Mouse (Mus musculus) Muller cell, postnatal 12 days (primary cell): ENCODE results near the gene Zfp593.
A peak's percentile ranks its signal among the peaks of the same experiment; 100 is the strongest.

Experiments
- DNase-seq: peaks from one replicate; pipeline ENCODE4 v3.0.0-alpha.2; 2015; ENCODE audit errors: inconsistent ontology term

Gene Zfp593

DNA sequence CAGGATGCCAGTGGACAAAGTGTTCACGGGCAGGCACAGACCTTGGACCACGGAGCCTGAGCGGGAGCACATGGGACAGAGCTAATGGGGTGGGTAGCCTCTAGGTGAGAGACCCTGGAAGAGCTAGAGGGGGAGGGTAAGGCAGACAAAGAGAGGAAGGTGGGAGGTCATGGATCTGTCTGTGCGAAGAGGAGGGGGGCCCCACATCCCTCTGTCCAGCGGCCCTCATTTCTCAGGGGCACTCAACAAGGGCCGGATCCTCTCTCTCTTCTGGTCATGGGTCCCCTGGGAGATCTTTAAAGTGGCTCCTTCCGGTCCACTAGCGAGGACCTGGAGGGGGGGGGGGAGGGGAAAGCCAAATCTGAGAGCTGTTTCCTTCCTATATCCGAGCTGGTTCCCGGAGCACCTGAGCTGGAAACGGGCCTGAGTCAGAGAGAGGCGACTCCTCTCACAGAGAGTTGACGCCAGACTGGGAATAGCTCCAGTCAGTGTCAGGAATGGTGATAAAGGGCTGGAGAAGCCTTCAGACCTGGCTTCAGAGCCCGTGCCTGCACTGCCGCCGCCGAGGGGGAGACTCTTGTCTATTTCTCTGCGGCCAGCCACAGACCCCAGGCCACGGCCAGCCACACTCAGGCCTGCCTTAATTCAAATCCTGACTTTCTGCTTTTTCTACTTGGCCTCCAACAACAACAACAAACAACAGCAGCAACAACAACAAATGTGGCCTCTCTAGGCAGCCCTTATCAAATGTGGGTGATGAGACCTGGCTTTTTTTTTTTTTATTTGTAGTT lies 11.2 kb upstream of the Zfp593 start:
- DNase-seq = no peak

DNA sequence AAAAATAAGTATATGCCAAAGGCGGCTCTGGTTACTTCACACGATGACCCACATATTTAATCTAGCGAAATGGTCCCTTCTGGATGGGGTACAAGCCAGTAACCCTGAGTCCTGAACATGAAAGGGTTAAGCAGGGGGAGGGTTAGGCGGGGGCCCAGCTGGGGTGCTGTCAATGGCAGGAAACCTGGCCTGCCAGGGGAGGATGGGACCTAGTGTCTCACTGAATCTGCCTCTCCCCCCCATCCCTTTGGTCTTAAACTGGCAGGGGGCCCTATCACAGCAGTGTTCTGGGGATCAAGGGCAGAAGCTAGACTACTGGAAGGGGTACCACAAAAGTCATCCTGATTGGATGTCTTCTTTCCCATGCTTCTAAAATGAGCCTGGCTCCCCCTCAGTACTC lies 10.5 kb upstream of the Zfp593 start:
- DNase-seq = no peak

DNA sequence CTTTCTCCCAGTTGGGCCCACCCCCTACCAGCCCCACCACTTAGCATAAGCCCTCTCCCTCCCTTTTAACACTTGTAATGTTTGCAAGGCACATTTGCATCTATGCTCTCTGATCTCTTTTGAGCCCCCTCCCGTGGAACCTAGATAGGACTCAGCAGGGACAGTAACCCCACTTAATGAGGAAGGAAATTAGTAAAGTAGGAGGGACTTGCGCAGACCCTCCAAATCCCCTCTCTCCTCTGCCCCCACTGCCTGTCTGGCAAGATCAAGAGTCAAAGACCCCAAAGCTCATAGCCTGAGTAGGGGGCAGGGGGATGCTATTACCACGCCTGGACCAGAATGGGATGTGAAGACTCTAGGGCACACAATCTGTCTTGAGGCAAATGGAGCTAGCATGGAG lies 9.4 kb upstream of the Zfp593 start:
- no peak for DNase-seq

DNA sequence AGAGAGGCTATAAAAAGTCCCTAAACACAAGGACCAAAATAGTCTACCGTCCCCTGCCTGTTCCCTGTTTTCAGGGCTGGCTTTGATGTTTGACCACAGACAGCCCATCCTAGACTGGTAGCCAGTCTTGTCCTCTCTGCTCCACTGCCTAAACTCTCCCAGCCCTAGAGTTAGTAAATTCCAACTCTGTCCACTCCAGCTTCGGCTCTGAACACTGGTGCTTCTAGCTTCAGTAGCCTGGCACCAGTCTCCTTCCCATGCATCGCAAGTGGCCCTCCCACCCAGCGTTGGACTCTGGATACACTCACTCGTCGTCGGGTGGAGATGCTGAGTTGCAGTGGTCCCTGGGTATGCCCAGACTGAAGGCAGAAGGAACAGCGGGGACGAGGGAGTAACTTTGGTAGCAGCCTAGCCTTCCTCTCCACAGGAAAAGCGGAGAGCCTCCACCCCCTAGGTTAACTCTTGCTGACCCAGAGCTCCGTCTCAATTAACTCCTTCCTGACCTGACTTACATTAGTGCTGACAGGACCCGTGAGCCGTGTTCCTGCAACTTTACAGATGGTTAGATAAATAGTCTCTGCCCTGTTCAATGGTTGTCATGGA lies 8.4 kb upstream of the Zfp593 start, which contains the start of gene Grrp1:
Gene Grrp1, minus strand, starts transcription at position 385 of the 603 bp plus-strand sequence.
- DNase-seq = no peak

DNA sequence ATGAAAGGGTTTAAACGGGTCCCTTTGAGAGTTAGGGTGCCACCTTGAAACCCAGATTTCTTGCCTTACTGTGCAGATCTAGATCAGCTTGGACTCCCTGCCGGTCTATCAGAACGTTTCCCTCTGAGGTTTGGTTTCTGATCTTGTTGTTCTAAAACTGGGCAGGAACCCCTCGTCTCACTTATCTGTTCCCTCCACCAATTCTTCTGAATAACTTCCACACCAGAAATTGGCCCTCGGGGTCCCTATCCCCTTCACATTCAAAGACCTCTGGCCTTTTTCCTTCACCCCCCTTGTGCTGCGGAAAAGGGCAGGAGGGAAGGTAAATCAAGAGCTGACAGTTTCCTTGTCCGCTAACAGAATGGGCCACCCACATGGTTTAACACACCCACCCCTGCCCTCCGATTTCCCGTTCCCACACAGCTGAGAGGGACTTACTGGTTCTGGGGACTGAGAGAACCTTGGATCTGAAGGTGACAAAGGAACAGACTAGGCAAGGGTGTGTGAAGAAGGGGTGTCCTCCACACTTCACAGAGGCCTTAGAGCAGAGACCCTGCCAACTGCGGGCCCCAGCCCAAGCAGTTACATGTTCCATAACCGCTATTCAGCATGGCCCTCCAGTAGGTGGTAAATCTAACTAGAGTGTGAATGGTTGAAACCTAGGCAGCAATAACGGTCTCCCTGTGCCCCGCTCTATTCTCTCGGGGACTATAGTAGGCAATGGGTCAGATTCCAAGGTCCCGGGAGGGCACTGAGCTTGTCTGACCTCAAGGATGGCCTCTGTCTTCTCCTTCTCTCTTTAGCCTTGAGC lies 7.7 kb upstream of the Zfp593 start:
- DNase-seq = no peak

DNA sequence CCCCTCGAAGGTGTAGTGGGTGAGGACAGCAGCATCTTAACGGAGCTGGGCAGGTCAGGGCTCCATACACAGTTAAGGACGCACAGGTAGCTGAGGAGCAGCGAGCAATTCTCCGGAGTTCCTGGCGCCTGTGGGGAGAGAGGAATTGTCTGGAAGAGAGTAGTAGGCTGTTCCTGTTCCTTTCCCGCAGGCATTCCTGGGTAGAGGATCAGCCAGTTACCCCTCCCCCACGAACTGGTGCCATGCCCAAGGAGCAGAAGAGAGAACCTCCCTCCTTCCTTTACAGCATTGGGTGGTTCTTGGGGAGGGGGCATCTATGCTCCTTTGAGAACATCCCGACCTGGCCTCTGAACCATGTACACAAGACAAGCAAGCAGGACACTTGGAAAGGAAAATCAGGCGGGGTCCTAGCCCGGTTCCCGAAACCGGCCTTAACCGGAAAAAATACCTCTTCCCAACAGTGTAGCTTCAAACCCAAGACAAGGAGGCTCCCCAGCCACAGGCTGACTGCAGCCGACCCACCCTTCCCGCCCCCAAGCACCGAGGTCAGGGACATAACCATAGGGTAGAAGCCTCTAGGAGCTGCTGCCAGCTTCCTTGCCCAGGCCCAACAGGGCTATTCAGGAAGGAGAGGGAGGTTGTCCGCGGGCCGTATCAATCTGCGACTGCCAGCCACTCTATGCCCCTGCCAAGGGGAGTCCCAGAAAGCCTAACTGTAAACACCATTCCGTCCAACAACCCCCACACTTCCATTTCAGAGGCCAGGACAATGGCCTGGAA lies 6.9 kb upstream of the Zfp593 start:
- no peak for DNase-seq

DNA sequence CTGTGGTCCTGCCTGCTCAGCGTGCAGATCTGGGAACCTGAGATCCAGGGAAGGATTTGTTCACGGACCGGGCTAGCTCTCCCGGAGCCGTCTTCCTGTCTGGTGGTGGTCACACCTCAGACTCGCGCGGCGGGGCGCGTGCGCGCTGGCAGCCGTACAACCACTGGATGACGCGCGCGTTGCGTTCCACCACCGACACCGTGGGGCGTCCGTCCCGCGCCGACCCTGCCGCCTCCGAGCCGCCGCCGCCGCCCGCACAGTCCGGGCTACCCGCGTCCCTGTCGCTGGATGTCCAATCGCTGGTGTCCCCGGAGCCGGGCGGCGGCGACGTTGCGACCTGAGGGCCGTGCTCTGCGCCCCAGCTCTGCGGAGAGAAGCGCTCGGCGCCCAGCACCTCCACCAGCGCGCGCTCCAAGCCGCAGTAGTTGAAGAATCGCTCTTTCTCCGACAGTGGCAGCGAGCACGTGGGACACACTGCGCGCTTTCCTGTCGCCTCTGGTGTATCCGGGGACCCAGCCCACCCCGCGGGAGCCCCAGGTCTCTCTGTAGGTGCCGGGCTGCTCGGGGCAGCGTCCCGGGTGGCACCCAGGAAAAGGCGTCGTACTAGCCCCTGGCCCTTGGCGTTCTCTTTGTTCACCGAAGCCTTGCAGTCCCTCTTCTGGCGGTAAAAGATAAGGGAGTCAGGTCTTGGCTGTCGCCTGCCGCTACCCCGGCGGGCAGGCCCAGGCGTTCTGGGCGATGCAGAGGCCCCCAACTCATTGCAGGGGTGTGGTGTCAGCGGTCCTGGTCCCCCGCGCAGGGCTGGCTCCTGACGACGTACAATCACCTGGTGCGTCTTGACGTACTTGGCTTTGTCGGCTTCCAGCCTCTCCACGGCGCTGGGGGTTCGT lies 6.1 kb upstream of the Zfp593 start:
- peak; percentile 59 for DNase-seq

DNA sequence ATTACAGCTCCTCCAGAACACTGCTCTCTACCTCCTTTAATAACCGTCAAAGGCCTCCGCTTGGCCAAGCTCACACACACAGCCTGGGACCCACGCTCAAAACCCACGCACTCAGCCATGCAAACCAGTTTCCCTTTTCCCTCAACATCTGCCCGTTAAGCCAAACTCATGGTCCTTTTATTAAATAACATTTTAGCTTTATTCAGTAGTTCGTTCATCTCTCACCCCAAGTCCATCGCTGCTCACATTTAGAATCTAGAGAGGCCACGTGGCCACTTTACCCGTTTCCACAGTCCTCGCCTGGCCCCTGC lies 5.5 kb upstream of the Zfp593 start:
- no peak for DNase-seq

DNA sequence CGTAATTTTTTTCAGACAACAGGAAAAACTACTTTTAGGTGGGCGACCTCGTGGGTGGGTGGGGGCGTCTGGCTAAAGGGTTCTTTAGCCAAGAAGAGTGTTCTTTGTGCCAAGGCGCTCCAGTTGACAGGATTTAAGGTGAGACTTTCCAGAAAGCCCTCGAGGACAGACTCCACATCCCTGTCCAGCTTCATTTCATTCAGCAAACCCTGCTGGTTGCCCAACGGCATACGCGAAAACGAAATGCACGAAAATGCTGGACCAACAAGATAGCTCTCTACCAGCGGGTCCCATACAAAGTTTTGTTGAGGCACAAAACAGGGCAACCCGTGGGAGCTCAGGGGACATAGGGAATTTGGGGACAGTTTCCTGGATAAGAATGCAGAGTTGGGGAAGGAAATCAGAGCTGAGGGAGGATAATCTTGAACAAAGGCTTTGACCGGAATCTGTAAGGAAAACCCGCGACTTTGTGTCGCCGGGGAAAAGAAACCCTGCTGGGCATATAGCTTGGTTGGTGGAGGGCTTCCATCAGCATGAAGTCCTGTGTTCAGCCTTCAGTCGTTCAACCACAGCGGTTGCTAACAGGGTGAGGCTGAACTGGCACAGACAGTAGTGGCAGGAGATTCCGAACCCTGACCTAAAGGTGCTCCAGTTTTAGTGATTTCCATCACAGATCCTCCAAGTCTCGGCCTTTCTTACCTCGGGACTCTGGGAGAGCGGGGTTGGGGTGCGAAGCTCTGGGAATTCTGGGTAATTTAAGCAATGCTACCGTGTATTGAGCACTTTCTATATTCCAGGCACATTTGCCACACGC lies 4.9 kb upstream of the Zfp593 start:
- DNase-seq = no peak

DNA sequence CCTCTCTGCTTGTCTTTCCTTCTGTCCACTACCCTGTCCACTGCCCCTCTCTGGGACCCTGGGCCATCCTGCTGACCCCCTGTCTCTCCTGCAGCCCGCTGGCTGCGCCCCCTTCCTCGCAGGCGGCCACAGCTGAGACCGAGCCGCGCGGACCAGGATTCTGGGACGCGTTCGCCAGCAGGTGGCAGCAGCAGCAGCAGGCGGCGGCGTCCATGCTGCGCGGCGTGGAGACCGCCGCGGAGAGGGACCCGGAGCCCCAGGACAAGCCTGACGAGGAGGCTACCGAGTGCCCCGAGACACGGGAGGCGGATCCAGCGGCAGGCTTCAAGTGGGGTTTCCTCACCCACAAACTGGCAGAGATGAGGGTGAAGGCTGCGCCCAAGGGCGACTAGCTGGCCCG lies 4.3 kb upstream of the Zfp593 start:
- peak; percentile 62 for DNase-seq

DNA sequence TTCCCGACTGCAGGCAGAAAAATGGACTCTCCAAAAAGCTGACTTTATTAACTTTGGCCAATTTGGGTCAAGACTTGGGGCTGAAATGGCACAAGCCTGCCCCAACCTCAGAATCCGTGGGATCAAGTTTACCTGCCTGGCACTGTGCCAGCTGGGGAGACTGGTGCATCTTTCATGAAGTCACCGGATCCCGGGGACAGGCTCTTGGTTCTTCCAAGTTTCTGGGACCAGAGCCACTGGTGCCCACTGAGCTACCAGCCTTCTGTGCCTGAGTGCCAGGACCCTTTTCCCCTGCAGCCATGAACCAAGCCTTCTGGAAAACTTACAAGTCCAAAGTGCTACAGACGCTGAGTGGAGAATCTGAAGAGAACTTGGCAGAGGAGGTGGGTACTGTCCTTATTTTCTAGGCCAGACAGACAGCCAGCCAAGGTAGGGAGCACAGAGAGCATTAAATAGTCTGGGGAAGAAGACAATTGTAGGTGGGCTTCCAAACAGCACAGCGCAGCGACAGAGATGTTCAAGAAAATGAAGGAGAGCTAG lies 1.4 kb upstream of the Zfp593 start, which contains the start of gene Gm30191:
Gene Gm30191, plus strand, starts transcription at position 217 of the 540 bp plus-strand sequence.
- no peak for DNase-seq

DNA sequence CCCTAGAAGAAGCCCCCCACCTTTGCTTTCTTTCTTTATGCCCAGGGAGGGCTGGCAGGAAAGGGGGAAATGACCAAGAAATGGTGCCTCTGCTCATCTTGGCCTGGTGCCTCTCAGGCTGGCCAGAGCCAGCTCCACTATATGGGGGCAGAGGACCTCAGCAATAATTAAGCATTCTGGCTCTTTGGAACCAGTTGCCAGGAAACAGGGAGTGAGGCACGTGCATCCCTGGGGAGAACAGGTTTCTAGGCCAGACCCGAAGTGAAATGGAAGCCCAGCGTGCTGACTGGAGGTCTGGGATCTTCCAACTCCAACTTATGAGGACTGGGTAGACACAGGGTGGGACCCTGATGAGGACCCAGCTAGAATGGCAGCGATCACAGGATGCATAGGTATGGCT lies 864 bp upstream of the Zfp593 start:
- DNase-seq = no peak

DNA sequence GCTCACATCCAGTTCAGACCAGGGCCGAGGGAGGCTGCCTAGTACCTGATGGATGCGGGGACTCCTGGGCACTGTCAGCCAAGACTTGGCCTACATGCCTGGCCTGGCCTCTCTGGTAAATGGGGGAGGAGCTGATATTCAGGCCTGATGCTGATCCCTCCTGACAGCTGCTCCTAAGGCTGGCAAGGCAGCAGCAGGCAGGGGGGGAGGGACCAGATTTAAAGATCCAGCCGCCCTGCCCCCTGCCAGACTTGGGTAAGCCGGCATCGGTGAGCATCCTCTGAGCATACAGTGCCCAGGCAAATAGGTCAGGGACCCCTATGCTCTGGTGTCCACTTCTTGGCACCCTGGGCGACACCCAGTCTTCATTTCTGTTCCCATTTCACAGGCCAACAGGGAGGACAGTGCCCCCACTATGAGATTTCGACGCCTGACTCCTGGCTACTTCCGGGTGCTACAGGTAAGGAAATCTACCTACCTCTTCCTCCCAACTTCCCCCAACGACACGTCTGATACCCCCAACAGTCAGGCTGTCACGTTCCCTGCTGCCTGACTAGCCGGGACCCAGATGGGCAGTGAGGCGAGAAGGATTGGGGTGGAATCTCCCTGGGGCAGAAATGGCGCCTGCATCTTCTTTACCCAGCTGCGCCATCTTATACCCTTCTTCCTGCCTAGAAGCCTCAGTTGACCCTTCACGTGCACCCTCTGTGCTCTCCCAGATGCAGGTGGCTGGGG lies 1.7 kb downstream of the Zfp593 start, which contains the start of gene E130218I03Rik:
Gene E130218I03Rik, plus strand, starts transcription at position 147 of the 735 bp plus-strand sequence.
- peak; percentile 83 for DNase-seq

DNA sequence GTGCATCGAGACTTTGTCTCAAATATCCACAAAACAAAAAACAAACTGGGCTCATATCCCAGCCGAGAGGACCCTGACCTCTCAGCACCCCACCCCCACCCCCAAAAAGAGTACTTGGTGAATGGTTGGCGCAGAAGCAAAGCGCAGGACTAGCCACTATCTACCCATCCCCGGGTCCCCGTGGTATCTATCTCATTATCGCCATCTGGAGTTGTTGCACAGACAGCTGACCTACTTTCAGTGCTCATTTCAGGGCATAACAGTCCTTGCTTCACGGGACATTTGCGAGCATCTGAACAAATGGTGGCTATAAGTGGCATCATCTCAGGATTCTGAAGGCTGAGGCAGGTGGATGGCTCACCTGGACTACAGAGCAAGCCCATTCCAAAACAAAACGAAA lies 6.7 kb downstream of the Zfp593 start:
- DNase-seq = peak; percentile 63

DNA sequence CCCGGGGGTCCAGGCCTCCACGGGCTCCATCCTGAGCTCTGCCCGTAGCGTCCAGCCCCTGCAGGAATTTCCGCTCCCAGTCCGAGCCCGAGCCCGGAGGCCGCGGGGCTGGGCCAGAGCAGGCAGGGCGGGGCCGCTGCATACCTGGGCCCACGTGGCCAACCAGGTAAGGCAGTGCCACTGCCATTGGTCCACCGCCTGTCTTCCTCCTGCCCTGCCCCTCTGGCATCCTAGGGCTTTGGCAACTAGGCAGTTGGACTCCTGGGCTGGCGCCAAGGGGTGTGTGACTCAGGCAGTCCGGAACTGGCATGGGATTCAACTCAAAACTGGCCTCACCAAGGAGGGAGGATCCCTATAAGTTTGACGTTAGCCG lies 7.1 kb downstream of the Zfp593 start, which contains the start of gene Cnksr1:
Gene Cnksr1, minus strand, starts transcription at position 121 of the 373 bp plus-strand sequence.
- DNase-seq = peak; percentile 85

DNA sequence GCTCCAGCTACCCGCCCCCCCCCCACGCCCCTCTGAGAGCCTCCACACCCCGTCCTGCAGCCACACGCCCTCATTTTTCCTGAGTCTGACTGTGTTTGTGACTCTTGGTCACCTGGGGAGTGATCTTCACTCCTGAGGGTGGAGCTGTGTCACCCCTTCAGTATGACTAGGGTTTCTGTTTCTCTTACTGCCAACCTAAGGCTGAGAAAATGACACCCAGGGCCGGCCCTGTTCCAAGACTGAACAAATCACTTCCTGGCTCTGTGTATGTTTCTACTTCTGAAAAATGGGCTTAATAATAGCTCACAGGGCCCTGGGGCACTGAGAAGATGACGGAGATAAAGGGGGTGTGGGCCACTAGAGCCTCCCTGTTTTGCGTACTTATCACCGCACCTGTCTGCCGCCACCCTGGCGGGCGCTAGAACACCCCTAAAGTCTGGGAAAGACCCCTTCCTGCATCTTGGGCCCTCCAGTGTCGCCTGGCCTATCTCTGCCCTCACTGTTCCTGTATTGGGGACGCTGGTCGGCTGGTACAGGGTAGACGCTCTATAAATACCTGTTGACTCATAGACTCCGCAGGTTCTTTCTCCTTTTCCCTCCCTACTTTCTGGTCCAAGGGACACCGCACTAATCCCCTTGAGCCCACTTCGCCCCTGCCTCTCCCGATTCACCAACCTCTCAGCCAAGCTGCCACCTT lies 7.7 kb downstream of the Zfp593 start:
- no peak for DNase-seq

DNA sequence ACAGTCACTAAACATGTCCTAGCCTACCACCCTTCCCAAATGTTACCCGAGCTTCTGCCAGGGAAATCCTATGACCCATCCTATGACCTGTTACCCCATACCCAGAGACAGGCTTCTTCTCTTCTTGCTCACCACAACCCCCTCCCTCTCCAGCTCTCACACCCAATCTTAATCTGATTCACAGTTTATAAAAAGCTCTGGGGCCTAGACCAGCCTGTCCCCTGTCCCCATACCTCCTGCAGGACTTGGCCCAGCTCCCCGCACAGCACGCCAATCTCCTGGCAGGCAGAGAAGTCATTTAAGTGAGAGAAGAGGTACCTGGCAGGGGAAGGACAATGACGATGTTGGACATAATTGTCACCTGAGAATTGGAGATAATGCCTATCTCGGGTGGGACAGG lies 10.5 kb downstream of the Zfp593 start:
- no peak for DNase-seq

DNA sequence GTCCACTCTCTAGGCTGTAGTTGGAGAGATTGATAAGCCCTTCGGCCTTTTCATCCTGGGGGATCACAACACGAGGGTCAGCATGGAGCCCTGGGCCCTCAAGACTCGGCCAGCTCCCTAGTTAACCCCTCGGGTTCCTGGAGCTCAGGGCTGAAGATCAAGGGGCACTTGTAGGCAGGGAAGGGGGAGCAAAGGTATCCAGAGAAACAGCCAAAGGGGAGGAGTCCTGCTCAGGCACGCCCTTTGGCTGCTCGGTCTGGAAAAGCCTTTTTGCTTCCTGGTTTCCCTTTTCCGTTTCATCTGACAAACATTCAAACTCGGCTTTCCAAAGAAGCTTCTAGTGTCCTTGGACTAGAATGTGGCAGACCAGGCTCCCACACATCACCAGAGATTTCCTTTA lies 15.0 kb downstream of the Zfp593 start:
- no peak for DNase-seq
